Mouse (Mus musculus) gastrocnemius, postnatal 14 days (tissue): Measurements from ENCODE around the gene Il20. TPM values are rescaled to one million over a fixed set of nuclear protein-coding genes. Genes with fewer than 3 reads are reported as not detected.

Experiments used
- DNase-seq: peaks from one replicate; pipeline ENCODE4 v3.0.0; 2021; ENCODE audit warnings: mixed read lengths
- intact Hi-C: fragments of 180-260 bp; cut with DNase I; formaldehyde crosslinking; loops from one replicate; pipeline ENCODE4 v1.15.1; 2025; ENCODE audit warnings: low total_unique reads
- total RNA-seq, 2 experiments: library from RNA; stranded (reverse); gene quantifications; 2 replicates each; pipeline ENCODE4 v1.2.3; 2021

Gene Il20
- total RNA-seq, 2 experiments from 2014 or later: not detected

DNA sequence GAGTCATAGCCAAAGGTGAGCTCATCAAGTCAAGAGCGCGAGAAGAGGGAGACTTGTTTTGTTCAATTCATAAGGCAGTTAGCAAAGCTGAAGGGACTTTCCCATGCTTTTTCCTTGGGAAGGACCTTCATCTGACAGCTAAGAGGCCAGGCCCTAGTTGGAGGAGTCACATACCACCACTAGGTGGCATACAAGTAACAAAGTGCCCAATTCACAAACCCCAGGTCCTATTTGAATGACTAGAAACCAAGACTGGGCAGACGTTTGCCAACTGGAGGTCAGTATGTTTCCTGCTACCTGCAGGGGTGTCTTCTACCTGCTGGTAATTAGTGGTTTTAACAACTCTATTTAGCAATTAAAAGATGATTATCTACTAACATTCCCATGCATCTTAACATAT is 36.1 kb downstream of the Il20 start:
- DNase-seq: no peak
- intact Hi-C loops: loop anchor here (5.0 kb wide), 2 partner anchors 107 to 177 kb away; no protein-coding TSS in a partner anchor

DNA sequence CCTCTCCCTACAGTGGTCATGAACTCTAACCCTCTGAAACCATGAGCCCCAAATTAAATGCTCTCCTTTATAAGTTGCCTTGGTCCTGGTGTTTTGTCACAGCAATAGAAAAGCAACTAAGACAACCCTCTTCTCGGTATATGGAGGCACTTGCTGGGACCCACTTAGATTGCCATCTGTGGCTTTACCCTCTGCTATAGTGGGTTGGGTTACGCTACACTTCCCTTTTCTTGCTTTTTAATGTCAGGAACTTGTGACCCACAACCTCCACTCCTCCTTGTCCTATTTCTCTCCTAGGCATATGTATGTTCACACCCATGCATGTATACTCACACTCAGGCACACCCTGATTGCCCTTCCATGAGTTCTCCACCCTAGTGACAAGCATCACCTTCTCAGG is 38.3 kb downstream of the Il20 start:
- intact Hi-C loops: no loop called here
- no peak for DNase-seq

DNA sequence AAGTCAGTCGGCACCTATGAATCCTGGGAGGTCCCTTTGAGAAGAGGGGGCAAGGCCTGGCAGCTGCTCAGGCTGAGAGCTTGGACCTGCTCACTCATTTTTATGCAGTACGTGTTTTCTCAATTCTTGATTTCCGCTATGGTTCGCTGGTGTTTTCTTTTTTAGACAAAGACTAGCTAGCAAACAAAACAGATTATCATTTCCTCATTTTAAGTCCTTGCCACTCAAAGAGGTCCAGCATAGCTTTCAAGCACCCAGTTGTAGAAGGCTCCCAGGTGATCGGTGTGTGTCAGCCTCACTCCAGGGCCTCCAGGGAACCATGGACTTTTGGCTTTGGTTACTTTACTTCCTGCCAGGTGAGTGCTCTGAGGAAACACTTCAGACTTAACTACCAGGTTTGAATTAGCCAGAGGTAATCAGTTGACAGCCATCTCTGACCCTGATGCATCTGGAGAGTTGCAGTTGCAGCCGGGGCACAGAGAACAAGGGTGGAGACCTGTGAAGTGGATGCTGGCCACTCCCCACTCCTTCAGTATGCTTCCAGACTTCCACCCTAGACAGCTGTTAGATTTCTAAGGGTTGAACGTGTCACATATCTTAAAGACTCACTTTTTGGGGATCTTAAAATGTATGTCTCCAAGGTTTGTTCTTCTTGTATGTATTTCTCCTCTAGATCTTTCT is 45.6 kb downstream of the Il20 start, which contains the start of gene Fcmr:
Fcmr (plus strand) TSS at position 129 of the 681 bp plus-strand sequence.
- no peak for DNase-seq
- intact Hi-C loops: no loop called here

DNA sequence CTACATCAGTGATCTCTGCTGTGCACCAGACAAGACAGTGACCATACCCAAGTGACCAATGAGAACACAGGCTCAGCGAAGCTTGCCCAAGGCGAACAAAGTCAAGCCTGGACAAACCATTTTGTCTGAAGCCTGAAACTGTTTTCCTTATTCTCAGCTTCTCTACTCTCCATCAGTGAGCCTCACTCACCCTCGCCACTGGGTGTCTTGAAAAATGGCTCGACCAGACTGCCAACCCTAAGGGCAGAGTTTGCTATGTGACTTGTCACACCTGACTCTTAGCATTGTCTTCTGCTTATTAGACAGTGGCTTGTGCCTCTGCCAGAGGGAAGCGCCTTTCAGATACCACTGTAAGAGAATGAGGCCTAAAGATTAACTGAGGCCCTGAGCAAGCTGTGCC is 46.5 kb downstream of the Il20 start:
- intact Hi-C loops: no loop called here
- DNase-seq: no peak

DNA sequence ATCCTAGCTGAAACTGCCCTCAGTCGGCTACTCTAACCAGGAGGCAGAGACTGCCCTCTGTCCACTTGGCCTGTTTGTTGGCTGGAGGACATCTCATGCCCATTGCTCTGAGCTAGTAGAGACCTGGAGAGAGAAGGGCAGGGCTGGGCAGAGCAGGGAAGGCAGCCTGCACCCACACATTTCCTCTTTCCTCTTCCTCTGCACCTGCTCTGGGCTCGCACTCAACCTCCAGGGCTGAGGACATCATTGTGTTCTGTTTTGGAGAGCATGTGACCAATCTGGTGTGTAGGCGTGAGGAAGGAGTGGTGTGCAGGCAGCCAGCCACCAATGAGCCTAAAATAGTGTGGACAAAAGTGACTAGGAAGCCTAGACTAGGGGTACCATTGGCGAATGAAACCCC is 47.0 kb downstream of the Il20 start:
- DNase-seq: no peak

DNA sequence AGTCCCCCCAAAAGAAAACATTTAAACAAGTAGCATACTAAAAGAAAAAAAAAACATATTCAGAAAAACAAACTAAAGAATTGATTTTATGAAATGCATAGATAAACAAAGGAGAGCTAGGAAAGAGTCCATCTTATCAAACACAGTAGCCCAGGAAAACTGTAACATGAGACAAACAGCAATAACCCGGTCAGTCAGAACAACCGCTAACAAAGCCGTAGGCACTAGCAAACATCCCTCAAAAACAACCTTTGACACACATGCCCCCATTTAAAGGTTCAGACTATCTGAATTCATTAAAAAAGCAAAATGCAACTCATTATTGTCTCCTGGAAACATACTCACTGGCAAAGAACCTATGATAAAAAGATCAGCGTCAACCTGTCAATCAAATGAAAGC is 53.8 kb downstream of the Il20 start:
- DNase-seq: no peak
- intact Hi-C loops: no loop called here

More for the DNA sequence above, 47.0 kb downstream of the Il20 start:
- intact Hi-C loops: no loop called here

Other genes with a start within 250 kb of the Il20 start
- not detected for gene C4bp, start 249.8 kb downstream of the Il20 start, total RNA-seq
- under 1 TPM in 1 of 2 experiments, not detected in 1; 0.16 TPM for gene Gm29427, start 195.7 kb downstream of the Il20 start, total RNA-seq
- gene Yod1, start 194.1 kb downstream of the Il20 start, total RNA-seq: 1 to 10 TPM; 3.3 to 3.7 TPM
- gene Pfkfb2, start 182.2 kb downstream of the Il20 start, total RNA-seq: 10 to 100 TPM in 1 of 2 experiments, 1 to 10 TPM in 1; 10.0 to 10.7 TPM
- gene AA986860, start 179.5 kb downstream of the Il20 start, total RNA-seq: under 1 TPM; 0.44 to 0.49 TPM
- gene Fcamr, start 110.5 kb downstream of the Il20 start, total RNA-seq: not detected
- not detected for gene Pigr, start 84.8 kb downstream of the Il20 start, total RNA-seq
- gene Fcmr, start 45.8 kb downstream of the Il20 start, total RNA-seq: not detected
- gene Il24, start 24.0 kb downstream of the Il20 start, total RNA-seq: not detected
- gene Il19, start 28.7 kb upstream of the Il20 start, total RNA-seq: not detected
- gene Il10, start 108.4 kb upstream of the Il20 start, total RNA-seq: not detected
- 100 to 1,000 TPM; 151 to 154 TPM for gene Mapkapk2, start 186.4 kb upstream of the Il20 start, total RNA-seq
- gene Dyrk3, start 226.9 kb upstream of the Il20 start, total RNA-seq: under 1 TPM; 0.07 to 0.14 TPM
- gene Eif2d, start 241.7 kb upstream of the Il20 start, total RNA-seq: 10 to 100 TPM; 23.1 to 26.1 TPM